Mouse (Mus musculus) kidney, postnatal 36 days (tissue): ENCODE measurements around the gene Gm21828.
"Not testable (repeated sequence)": the region's sequence is repeated elsewhere in the genome, so short reads cannot be mapped to it uniquely, and the experiment has no call there.

Experiments
- DNase-seq, 2 experiments: peaks; one replicate each; pipeline ENCODE4 v3.0.0; 2021 to 2022; ENCODE audit warnings: mixed read lengths in 2 of 2

The Gm21828 gene

DNA sequence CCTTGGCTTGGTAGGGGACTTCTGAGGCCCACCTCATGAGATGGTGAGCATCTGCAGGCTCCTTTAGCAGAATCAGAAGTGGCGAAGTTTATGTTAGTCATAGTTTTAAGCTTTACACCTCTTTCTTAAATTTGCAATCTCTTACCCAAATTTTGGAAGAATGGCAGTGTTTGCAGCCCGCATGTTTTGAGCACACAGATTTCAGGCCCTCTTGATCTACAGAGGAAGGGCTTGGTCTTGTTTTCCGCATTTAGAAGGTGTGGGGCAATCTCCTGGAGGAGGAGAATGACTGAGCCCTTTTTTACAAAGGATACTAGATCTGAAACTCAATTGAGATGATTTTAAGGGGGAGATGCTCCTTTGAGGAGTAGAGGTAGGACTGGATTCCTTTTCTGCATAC lies at the start of gene Gm21828:
Gene Gm21828 (minus strand): TSS at position 101 of the 400 bp plus-strand sequence.
- not testable (repeated sequence) for DNase-seq

- not testable (repeated sequence) for DNase-seq
Measured at GRCm38 (mm10) chrY:13252091-13252490, 28.4 kb upstream of the Gm21828 start, which contains the start of the genes Gm21440 and Gm21454. TSS of gene Gm21440 (plus strand) at chrY:13252391. TSS of gene Gm21454 (plus strand) at chrY:13252442.
